Mouse (Mus musculus) thymus, postnatal 4 days (tissue): ENCODE data around the gene Trf.

Experiments used
- DNase-seq: peaks from one replicate; pipeline ENCODE4 v3.0.0; 2021

Gene Trf

DNA sequence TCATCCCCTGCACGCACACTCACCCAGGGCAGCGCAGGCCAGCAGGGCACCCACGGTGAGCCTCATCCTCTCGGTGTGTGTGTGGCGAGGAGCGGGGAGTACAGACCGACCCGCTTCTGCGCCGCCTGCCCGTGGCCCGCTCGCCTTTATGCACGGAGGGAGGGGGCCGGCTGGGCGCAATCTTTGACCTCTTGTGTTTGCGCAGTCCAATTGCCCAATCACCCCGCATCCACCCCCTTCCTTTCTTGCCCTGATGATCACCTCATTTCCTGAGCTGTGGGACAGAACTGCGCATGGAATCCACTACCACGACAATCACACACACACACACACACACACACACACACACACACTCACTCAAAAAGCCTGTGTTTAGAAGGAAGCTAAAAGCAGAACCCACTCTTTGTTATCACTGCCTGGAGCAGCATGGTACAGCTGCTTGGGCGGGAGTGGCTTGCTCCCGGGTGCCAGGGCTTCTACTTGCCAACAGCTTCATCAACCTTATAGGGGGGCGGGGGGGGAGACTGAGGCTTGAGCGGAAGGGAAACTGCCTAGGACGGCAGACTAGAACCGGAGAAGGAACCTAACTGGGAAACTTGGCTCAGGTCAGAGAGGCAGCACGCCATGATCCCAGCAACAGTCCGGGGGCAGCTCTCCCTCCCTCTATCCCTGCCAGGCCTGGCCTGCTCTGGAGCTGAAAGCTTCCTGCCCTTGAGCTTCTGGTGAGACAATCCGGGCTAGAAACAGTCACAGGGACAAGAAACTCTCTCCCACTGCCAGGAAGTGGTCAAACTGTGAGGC, at the start of gene Trf, which contains the start of gene Gm20425:
Gene Trf, minus strand, starts transcription at position 294 of the 801 bp plus-strand sequence.
Gene Gm20425, minus strand, starts transcription at position 157 of the 801 bp plus-strand sequence.
- DNase-seq = peak; percentile 50

DNA sequence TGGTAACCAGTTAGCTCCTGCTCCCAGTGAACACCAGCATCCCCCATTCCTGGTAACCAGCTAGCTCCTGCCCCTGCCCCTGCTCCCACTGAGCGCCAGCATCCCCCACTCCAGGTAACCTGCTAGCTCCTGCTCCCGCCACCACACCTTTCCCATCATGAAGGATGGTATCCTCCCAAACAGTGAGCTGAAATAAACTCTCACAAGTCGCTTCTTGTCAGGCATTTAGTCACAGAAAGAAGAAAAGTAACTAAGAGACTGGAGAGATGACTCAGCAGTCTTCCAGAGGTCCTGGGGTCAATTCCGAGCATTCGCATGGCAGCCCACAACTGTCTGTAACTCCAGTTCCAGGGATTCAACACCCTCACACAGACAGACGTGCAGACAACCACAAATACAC, 46.6 kb upstream of the Trf start:
- no peak for DNase-seq

DNA sequence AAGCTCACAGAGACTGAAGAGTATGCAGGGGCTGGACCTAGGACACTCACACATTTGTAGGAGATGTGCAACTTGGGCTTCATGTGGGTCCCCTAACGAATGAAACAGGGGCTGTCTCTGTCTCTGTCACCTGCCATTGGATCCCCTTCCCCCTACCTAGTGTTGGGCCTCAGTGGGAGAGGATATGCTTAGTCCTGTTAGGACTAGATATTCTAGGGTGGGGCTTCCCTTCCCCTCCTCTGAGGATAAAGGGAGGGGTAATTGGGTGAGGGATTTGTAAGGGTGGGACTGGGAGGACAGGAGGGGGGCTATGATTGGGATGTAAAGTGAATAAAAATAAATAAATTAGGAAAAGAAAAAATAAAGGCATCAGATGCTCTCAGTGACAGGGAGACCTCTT, 45.4 kb upstream of the Trf start:
- DNase-seq = no peak

DNA sequence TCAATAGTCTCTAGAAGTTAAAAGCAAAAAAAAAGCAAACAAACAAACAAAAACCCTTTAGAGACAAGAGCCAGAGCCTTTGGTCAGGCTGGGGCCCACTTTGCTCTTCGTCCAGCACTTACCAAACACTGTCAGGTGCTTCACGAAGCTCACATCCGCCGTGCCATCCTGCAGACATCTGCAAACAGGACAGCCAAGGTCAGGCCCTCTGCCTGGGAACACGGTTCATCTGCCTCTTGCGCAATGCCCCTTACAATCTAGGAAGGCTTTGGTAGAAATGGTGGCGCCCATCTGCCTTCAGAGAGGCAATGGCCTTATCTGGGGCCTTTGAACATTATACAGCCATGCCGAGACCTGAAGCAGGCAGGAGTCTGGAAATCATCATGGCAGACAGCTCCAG, 44.6 kb upstream of the Trf start:
- no peak for DNase-seq

DNA sequence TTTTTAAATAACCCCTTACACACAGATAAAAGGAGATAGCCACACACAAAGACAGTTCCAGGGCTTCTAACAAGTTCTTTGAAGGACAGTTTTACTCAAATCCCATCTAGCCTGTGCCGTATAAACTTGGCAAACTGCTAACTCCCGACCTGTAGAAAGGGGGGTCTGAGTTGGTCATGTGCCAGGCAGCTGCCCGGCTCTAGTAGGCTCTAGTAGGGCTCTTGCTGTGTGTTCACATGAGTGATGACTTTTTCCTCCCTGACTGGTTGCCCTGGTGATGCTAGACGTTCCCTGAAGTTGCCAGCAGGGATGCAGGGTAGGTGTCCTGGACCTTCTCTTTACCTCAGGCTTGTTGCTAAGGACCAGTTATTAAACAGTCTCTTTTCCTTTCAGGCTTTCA, 40.9 kb upstream of the Trf start:
- no peak for DNase-seq

DNA sequence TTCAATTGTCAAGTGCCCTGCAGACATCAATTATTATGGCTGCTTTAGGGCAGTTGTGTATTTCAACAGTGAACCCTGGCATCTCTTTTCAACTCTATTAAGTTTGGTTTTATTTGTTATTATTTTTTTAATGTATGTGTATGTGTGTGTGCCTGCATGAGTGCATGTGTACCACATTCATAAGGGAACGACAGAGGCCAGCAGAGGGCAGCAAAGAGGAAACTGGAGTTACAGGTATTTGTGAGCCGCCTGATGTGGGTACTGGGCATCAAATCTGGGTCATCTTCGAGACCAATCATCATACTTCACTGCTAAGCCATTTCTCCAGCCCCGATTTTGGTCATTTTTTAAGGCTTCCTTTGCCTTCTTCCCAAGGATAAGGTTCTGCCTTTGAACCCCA, 35.5 kb upstream of the Trf start:
- peak; percentile 20 for DNase-seq

DNA sequence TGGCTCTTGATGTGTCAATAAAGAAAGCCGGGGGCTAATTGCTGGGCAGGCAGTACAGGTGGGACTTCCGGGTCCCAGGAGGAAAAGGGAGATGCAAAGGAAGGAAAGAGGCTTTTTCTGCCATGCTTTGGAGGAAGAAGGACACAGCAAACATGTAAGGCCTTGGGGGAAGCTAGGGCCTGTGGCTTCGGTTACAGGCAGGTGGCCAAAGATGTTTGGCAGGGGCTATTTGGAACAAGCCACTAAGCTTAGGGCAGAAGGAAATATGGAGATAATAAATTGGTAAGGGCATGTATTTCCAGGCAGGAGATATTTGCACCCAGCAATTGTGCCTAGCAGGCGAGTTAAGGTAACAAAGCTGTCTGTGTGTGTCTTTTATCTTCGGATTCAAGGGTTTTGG, 22.7 kb upstream of the Trf start:
- no peak for DNase-seq

DNA sequence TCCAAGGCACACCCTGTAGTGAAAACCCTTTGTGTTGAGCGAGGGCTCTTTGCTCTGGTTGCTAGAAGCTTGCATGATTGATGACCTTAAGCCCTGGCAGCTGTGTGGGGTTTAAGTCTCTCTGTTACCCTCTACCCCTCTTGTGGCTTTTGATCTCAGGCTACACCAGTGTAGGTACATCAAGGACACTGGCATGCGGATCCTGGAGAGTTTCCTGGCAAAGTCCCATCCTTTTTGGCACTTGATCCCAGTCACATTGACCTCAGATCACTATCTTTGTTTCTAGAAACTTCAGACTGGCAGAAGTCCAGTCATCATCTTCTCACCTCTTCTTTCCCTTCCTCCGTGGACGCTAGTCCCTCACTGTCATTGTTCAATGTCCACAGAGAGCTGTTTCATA, 18.4 kb upstream of the Trf start:
- DNase-seq = no peak

DNA sequence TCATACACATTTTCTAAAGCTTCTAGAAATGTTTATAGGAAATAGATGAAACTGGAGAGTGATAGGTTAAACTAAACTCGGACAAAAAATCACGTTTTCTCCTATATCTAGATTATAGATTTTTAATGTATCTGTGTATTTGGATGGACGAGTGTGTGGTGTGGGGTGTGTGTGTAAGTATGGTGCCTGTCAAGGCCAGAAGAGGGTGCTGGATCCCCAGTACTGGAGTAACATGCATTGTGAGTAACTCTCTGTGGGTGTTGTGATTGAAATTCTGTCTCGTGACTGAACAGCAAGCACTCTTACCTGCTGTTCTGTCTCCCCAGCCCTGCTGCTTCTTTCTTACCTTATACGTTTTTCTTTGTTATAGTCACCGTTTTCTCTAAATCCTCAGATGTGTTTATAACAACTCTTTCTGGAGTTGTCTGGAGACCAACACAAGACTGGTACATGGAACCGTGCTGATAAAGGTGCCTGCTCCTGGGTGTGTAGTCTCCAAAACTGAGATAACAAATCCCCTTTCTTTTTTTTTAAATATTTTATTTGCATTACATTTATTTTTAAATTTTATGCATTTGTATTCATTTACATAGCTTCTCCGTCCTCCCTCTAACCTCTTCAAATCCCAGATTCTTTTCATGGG, 16.4 kb upstream of the Trf start:
- no peak for DNase-seq

DNA sequence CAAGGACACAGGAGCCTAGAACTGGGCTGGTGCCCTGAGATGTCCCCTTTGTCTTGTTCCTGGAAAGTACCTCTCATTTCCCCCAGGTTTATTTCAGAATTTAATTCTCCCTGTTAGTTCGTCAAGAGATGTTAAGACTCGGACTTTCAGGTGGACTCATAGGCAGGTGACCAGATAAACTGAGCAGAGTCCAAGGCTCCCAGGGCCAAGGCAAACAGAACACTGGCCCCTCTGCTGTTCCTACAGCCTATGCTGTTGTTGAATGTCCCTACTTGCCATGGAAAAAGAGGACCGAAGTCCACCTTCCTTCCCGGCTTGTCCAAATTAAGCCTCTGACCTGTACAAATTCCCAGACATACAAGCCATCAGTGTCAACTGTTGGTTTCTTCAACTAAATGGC, 13.4 kb upstream of the Trf start:
- DNase-seq = no peak

DNA sequence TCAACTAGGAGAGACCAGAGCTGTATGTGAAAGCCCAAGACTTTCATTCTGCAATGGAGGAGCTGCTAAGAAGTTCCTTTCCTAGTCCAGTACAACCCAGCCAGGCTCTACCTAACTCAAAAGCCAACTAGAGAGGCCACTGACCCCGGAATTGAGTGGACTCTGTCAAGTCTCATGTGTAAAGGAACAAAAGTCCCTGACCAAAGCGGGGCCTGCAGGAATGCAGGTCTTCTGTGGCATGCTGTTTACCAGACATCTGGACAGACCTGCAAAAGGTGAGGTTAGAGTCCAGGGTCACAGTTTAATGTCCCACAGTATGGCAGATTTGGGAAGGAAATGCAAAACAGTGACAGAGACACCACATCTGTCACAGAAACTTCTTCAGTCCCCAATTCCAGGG, 11.0 kb upstream of the Trf start:
- DNase-seq = no peak

DNA sequence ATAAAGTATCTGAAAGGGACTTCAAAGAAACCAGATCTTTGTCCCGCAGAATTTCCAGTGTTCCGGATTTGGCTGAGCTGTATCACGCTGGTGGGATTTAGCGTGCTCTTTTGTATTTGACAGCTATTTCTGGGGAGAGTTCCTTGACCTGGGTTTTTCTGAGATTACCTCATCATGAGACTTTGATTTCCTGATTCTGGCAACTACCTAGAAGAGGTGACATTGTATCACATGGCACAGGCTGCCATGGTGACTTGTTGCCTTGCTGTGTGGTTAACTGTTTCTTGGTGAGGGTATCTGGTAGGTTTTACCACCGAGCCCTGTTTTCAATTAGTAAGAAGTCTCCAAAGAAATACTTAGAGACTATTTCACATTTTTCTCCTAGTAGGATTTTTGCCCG, 9.2 kb upstream of the Trf start:
- no peak for DNase-seq

DNA sequence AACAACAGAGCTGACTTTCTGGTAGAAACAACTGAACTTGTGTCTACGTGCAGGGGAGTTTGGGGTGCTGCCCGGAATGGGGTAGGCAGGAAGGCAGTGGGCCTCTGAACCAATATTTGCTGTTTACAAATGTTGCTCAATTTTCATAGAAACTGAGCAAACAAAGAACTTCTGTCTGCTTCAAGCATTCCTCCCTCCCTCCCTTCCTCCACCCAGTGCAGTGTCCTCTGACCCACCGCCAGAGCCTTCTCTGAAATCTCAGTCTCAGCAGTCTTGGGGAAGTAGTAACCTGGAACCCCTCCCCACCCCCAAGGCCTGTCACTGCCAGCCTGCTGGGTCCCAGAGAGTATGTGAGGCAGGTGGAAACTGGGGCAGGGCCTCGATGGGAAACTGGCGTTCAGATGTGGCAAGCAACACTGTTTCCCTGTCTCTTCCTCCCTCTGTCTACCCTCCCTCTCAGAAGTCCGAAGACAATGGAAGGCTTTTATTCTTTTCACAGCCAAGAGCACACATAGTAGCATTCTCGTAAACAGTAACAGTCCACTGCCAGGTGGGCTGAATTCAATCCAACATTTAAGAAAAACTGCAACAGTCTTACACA, 4.4 kb upstream of the Trf start:
- DNase-seq = no peak

DNA sequence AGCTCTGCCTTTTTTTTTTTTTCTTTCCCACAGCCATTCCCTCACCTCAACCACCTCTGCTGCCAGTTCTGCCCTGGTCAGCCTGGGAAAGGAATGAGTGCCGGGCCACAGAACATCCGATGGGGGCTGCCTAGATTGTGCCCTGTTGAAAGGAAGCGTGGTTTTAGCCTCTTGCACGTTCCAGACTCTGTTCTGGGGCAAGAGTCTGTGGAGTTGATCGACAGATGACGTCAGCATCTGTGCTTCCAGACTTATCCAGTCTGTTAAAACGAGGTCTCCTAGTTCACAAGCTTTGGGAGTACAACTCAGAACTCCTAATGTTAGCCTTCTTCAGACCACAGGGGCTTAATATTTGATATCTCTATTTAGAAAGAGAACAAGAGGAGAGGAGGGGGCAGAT, 3.8 kb upstream of the Trf start:
- no peak for DNase-seq

DNA sequence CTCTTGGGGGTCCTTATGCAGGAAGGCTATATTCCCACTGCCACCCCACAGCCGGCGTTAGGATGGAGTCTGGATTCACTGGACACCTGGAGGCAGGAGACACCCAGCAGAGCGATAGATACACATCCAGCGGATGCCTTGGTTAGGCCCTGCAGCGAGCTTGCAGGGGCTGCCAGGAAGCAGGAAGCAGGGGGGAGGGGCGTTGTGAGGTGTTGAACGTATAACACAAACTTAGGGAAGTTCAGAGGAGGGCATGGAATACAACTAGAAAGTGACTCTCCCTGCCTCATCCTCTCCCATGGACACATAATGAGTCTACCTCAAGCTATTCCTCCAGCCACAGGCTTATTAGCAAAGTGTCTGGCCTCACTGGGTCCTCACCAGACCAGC, 2.8 kb upstream of the Trf start:
- peak; percentile 85 for DNase-seq

DNA sequence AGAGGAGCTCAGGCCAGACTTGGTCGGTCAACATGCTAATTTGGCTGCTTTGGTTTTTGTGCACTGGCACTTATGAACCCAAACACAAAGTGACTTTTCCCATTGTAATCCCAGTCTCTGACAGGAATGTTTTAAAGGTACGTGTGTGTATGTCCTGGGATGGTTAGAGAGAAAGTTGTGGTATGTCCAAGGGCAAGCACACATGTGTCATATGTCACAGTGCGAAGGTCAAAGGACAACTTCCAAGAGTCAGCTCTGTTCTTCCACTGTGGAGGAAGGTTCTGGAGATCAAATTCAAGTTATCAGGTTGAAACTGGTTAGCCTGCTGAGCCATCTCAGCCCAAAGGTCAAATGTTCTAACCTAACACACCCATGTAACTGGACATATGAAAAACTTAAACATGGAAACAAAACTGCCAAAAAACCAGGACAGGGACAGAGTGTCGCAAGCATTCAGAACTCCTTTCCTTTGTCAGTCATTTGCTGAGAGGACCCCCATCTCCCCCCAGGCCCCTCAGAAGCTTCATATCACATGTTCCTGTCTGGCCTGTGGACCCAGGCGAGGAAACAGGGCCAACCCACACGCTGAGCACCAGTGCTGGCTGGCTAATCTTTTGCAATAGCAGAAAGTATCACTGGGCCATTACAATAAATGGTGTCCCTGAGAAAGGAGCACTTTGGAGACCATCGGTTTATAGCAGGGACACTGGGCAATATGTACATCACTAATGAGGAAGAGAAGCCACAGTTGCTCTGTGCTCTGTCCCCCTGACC, 2.2 kb upstream of the Trf start:
- no peak for DNase-seq

DNA sequence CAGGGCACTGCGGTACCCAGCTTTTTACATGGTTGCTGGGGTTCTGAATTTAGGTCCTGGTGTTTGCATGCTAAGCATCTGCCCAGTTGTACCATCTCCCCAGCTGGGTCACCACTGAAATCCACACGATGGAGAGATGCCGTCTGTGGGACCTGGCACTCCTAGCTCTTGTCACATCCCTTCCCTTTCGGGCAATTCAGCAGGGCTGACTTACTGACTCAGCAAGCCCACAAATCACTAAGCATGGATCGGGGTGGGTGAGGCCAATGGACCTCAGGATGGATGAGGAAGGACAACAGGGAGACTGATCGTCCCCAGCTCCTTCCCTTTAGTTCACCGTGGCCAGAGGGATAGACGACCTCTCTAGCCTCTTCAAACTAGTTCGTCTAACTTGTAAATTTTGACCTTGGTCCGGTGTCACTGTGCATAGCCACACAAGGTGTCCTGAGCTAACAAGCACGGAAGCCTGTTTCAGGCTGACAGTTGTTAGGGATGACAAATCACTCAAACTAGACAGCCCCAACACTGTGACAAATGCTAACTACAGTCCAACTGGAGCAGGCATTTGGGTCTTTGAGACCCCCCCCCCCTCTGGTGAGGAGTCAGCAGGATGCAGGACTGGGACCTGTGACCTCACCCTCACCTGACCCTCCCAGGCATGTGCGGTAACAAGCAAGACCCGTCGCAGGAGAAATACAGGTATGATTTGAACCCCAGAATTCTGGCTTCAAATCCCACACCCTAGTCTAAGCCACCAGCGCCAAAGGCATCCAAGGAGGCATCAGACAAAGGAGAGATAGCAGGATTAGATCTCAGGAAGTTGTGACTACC, 992 bp downstream of the Trf start:
- DNase-seq = no peak

DNA sequence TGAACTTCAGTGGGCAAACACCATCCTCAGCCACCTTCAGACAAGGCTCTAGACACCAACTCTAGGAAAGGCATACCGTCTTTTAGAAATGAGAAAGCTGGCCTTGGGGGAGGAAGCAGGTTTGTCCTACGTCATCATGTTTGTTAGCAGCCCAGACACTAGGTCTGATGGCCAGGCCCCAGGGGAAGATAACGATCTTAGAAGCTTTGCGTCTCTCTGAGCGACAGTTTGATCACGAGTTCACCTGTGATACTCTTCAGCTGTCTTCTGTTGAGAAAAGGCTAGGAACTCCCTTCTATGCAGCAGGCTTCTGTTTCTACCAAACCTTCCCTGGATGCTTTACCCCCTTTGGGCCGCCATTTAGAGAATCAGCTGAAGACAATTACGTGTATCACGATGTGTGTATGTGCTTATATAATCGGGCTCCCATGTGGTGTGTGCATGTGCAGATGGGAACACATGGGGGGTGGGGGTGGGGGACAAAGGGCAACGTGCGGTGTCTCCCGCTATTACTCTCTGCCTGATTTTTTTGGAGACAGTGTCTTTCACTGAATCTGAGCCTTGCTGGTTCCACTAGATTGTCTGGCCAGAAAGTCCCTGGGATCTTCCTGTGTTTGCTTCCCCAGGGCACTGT, 1.8 kb downstream of the Trf start:
- DNase-seq = no peak

DNA sequence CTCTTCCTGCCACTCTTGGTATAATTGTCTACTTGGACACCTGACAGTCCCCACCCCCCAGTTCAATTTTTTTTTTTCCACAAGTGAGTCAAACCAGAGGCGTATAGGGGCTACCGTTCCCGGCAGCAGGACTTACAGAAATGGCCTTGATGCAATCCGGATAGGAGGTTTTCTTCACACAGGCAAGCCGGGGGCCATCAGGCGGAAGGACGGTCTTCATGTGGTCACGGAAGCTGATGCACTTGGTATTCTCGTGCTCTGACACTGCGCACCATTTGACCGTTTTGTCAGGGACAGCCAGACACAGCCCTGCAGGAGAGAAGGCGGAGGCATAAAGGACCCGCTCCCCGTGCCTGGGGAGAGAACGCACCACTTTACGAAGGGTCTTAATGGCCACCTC, 2.5 kb downstream of the Trf start:
- DNase-seq = no peak

DNA sequence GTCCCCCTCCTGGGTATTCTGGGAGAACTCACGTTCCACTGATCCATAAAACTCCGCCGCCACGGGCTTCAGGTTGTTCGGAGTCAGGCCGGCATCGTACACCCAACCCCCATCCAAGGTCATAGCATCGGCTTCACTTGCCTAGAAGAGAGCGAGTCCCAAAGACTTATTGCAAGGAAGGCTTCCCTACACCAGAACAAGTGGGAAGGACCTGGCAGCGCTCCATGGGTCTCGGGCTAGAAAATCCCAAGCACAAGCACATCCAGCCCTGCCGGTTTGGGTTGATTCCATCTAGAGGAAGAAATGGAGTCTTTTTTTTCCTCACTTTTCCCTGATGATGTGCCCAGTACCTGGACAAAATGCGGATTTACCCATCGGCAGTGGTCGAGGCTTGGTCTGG, 3.4 kb downstream of the Trf start:
- no peak for DNase-seq

DNA sequence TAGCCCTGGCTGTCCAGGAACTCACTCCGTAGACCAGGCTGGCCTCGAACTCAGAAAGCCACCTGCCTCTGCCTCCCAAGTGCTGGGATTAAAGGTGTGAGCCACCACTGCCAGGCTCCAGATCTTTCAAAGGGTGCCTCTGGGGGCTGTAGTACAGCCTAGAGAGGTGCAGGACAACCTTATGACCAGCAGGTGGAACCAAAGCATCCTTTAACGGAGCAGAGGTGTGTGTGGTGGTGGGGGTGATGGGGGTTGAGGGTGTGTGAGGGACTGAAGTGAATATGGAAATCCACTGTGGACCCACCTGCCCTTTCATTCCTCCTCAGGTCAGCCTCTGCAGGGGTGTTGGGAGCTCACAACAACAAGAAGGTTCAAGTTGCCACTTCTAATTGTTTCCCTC, 4.8 kb downstream of the Trf start:
- DNase-seq = peak; percentile 66

DNA sequence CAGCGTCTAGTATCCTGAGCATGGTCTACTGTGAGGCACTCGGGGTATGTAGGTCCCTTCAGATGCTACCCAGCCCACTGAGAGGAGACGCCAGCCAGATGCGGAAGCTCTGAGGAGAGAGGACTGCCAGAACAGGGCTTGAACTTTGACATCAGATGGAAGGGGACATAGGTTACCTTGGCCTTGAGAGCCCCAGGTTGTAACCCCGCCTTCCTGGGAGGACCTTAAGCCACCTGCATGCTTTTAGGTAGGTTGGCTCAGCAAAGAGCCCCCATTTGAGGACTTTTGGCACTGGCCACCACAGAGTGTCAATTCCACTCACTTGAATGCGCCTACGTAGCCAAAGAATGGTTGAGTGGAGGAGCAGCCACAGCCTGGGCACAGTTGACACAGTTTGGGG, 5.5 kb downstream of the Trf start:
- DNase-seq = no peak
